Mouse (Mus musculus): ENCODE data around the gene Gm9833.

GRCm38 (mm10) chr3:10085396-10086119, 2.4 kb upstream of the Gm9833 start:
- TF ChIP-seq CTCF (IDR thresholded peaks at IDR 0.05; ENCODE audit: insufficient read depth, low read depth, low read length) = no peak
- TF ChIP-seq POLR2A (IDR thresholded peaks at IDR 0.05; ENCODE audit: insufficient read depth, low read depth, low read length) = no peak
